Mouse (Mus musculus): Measurements from ENCODE around the gene Nutf2-ps1.
"Not testable (repeated sequence)": the region's sequence is repeated elsewhere in the genome, so short reads cannot be mapped to it uniquely, and the experiment has no call there.

Gene Nutf2-ps1

DNA sequence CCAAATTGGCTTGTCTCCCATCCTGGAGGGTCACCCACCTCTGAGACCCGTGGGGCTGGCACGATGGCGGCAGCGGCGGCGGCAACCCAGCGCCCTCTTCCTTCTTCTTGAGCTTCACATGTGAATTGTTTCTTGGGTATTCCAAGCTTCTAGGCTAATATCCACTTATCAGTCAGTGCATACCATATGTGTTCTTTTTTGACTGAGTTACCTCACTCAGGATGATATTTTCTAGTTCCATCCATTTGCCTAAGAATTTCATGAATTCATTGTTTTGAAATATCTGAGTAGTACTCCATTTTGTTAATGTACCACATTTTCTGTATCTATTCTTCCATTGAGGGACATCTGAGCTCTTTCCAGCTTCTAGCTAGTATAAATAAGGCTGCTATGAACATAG lies at the start of gene Nutf2-ps1:
Gene Nutf2-ps1, minus strand, starts transcription at position 101 of the 400 bp plus-strand sequence.
- not testable (repeated sequence) for DNase-seq (ENCODE audit: low spot score in 2 of 2)

GRCm38 (mm10) chr19:53638041-53638440 lies 49.2 kb upstream of the Nutf2-ps1 start:
- DNase-seq (ENCODE audit: low spot score in 2 of 2), result no peak

- no peak for DNase-seq (ENCODE audit: low spot score in 2 of 2)
Measured at GRCm38 (mm10) chr19:53621681-53622080, 32.8 kb upstream of the Nutf2-ps1 start.

DNA sequence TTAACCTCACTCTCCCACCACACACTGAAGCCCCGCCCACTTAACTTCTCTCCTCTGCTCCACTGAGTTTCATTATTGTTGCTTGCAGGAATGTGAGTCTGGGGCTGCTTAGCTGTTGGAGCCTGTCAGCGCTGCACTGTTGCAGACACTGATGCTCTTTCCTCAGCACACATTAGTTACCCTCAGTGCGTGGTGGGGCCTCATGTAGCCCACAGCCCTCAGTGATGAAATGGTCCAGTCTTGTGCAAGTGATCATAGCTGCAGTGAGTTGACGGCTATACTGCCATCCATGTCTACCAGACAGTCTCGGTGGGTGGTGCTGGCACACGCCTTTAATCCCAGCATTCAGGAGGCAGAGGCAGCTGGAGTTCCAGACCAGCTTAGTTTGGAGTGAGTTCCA lies 20.1 kb upstream of the Nutf2-ps1 start:
- no peak for DNase-seq (ENCODE audit: low spot score in 2 of 2)

GRCm38 (mm10) chr19:53601363-53601655 lies 12.4 kb upstream of the Nutf2-ps1 start:
- DNase-seq (ENCODE audit: low spot score in 2 of 2), result no peak

DNA sequence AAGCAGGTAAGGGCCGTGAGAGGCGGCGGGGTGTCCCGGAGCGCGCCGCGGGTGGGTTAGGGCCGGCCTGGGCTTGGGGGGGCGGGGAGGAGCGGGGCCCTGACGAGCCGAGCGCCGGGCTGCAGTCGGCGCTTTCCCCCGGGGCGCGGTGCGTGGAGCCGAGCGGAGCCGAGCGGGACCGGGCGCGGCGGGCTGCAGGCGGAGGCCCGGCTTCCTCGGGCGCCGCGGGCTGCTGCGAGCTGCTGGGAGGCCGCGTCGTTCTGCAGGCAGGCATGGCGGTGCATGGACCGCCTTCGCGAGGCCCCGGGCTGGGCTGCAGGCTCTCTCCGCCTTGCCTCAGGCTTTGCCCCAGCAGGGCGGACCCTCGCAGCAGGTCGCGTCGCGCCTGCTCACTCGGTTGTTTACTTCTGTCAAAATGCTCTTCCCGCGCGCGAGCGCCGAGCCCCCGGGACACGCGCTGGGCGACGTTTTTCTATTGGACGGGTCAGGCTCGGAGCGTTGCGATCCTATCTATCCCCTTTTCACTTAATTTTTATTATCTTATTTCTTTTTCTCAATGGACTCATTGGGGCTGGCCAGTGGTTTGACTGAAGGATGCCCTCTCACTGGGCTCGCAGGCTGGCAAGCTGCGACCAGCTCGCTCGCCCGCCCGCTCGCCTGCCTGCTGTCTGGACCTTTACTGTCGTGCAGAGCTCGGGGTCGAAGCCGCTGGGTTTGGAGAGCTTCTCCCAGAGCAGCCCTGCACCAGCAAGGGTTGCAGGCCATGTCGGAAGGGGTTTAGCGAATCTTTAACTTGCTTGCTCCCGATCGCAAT lies 11.9 kb upstream of the Nutf2-ps1 start:
- DNase-seq (ENCODE audit: low spot score in 2 of 2), result peak; percentile 20 to 42

DNA sequence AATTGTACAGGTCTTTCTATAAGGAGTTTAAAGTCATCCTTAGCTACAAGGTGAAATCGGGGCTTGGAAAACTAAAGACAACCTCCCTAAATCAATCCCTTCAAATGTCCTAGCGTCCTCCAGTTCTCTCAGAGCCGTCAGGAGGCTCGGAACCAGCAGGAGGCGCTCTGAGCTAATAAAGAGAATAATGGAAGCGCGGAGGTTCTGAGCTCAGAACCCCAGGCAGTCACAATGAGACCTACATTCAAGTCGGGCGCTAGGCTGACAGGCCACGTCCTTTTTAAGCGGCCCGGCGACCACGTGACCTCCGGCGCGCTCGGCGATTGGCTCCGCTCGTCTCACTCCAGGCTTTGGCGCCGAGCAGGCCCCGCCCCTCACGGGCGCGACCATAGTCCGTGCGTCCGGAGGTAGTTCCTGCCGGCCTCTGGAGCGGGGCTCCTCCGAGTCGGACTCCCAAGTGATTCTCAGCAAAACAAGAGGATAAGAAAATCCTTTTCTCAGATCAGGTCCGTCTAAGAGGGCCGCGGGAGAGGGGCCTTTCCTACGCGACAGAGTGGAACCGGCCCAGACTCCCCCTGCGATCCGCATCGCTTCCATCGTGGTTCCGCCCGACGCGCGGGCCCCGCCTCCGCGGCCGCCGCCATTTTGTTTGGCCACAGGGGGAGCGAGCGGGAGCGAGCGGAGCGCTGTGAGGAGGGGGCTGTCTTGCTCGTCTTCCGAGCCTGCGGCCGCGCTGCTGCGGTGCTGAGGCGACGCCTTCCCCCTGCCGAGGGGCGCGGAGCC lies 11.1 kb upstream of the Nutf2-ps1 start, which contains the start of gene Smc3:
Gene Smc3, plus strand, starts transcription at position 642 of the 783 bp plus-strand sequence.
- DNase-seq (ENCODE audit: low spot score in 2 of 2), result peak; percentile 94 to 99

- no peak for DNase-seq (ENCODE audit: low spot score in 2 of 2)
Measured at GRCm38 (mm10) chr19:53596723-53597474, 8.0 kb upstream of the Nutf2-ps1 start.

DNA sequence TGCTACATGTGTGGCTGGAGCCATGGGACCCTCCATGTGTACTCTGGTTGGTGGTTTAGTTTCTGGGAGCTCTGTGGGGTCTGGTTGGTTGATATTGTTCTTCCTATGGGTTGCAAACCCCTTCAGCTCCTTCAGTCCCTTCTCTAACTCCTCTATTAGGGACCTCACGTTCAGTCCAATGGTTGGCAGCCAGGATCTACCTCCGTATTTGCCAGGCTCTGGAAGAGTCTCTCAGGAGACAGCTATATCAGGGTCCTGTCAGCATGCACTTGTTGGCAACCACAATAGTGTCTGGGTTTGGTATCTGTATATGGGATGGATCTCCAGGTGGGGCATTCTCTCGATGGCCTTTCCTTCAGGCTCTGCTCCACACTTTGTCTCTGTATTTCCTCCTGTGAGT lies 1.2 kb downstream of the Nutf2-ps1 start:
- not testable (repeated sequence) for DNase-seq (ENCODE audit: low spot score in 2 of 2)

DNA sequence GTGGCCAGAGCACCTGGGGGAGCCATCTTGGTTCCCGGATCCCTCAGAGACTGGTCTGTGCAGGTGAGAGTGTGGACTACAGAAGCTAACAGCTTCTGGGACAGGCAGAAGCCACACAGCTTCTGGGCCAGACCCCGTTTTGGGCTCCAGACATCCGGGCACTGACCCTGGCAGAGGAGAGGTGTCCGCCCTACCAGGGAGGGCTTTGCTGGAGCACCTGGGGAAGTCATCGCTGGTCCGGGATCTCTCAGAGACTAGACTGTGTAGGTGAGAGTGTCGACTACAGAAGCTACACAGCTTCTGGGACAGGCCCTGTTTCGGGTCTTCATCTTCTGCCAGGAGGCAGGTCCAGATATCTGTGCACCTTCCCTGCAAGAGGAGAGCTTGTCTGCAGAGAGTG lies 8.6 kb downstream of the Nutf2-ps1 start:
- DNase-seq (ENCODE audit: low spot score in 2 of 2), result not testable (repeated sequence)

- peak in 1 of 2 experiments; percentile 68 for DNase-seq (ENCODE audit: low spot score in 2 of 2)
Measured at GRCm38 (mm10) chr19:53578597-53579252, 10.1 kb downstream of the Nutf2-ps1 start.

DNA sequence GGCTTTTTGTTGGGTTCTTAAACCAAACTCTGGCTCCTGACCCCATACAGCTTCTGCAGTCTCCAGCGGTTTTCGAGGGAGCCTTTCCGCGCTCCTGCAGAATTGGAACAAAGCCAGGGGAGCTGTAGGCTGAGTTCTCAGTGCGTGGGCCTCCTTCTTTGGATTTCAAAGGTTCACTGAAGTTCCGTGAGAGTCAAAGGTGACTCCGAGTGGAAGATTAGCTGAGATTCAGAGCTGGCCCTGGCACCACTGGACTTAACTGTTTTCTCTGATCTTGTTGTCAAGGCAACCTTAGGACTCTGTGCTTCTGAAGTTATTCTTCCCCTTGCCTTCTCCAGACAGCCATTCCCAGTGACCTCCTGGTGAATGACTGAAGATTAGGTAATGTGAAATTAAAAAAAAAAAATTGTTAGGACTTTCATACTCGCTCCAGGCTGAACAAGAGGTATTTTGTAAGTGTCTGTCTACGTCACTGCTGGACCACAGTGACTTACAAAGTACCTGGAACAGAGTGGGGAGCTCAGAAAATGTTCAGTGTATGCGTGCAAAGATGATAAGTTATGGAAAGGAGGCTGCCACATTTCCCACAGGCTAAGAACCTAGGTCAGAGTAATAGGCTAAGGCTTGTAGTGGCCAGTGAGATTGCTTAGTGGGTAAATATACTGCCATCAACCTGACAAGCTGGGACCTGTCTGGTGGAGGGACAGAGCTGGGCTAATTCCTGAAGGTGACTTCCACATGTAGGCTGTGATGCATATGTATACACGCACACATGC lies 11.7 kb downstream of the Nutf2-ps1 start:
- DNase-seq (ENCODE audit: low spot score in 2 of 2), result no peak

GRCm38 (mm10) chr19:53576061-53576460 lies 12.8 kb downstream of the Nutf2-ps1 start:
- no peak for DNase-seq (ENCODE audit: low spot score in 2 of 2)

- DNase-seq (ENCODE audit: low spot score in 2 of 2), result no peak
Measured at GRCm38 (mm10) chr19:53575296-53576010, 13.4 kb downstream of the Nutf2-ps1 start.

DNA sequence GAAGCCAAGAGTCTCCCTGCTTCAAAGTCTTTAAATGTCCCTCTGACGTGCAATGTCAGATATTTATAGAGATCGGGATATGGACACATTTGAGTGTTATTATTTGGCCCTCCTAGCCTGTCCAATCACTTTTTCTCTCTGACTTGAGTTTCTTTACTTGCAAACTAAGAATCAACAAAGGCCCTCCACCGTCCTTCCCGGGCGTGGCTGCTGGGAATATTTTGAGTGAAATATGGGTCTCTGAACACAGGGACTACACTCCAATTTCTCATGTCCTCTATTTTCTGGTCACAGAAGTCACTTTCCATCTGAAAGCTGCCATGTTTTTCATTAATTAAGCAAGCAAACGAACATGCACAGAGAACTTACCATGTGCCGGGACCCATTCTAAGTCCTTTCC lies 14.3 kb downstream of the Nutf2-ps1 start:
- DNase-seq (ENCODE audit: low spot score in 2 of 2), result no peak

DNA sequence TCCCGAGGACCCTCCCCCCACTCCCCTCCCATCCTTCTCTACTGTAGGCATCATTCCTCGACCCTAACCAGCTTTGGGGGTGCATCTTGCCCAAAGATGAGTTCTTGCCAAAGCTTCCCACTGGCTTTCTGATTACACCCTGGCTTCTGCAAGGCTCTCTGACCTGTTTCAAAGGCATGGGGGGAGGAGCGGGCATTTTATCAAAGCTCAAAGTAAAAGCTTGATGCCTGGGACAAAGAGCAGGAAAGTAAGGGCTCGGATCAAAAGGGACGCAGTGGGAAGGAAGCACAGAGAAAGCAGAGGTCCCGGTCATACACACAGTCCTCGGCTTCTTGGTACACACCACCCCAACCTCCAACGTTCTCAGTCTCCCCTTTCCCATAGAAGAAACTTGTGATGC lies 14.7 kb downstream of the Nutf2-ps1 start:
- no peak for DNase-seq (ENCODE audit: low spot score in 2 of 2)

DNA sequence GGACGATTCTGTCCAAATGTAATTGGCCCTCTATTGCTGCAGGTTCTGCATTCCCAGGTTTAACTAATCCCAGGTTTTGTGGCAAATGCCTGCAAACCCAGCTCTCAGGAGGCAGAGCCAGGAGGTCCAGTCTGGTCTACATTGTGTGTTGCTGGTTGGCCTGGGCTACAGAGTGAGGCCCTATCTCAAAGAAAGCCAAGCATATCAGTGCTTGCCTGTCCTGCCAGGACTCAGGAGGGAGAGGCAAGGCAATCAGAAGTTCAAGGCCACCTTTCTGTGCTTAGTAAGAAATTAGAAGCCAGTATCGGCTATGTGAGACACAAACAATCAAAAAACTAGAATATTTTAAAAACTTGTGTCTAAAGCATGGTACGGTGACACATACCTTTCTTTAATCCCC lies 15.7 kb downstream of the Nutf2-ps1 start:
- no peak for DNase-seq (ENCODE audit: low spot score in 2 of 2)

GRCm38 (mm10) chr19:53572607-53573006 lies 16.3 kb downstream of the Nutf2-ps1 start:
- DNase-seq (ENCODE audit: low spot score in 2 of 2), result no peak

- no peak for DNase-seq (ENCODE audit: low spot score in 2 of 2)
Measured at GRCm38 (mm10) chr19:53571501-53572428, 17.1 kb downstream of the Nutf2-ps1 start.
